Mouse (Mus musculus): ENCODE measurements around the gene Col9a2.

Col9a2 gene

DNA sequence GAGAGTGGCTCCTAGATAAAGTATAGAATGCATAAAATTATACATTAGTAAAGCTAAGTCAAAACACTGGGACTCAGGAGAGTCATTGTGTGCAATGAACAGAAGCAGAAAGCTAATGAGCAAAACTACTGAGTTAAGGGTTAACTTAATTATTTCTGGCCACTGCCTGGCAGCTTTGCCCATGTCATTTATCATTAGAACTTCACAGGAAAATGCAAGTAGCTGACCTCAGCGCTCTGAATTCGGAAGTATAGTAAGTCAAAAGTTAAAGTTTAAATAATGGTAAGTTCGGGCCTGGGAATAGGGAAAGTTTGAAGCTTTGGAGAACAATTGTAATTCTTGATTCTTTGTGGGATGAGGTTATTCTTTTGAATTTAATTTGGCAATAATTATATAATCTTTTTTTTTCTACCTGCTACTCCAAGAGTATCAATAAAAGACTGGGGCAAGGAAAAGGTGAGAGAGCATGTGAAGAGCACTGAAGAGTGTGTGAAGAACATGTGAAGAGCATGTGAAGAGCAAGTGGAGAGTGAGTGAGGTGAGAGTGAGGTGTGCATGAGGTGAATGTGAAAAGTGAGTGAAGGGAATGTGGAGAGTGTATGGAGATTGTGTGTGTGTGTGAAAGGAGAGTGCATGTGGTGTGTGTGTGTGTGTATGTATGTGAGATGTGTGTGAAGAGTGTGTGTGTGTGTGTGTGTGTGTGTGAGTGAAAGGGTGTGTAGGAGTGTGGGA is 38.9 kb downstream of the Col9a2 start:
- DNase-seq (ENCODE audit: extremely low read depth, low read depth, low spot score) = no peak

DNA sequence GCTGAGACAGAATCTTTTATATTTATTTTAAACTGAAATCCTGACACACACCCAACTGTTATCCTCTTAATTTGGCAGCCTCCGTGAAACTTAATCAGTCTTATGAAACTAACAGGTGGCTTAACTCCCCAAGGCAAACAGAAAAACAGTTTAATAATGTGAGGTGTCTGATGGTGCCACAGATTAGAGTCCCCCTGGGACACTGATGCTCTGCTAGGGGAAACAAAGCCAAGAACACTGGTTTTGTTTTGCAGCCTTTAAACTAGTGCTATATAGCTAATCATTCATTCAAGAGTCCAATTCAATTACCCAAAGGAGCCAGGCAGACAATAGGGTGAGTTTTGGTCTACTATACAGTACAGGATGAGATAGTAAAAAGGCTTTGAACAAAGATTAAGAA is 41.2 kb downstream of the Col9a2 start:
- no peak for DNase-seq (ENCODE audit: extremely low read depth, low read depth, low spot score)

DNA sequence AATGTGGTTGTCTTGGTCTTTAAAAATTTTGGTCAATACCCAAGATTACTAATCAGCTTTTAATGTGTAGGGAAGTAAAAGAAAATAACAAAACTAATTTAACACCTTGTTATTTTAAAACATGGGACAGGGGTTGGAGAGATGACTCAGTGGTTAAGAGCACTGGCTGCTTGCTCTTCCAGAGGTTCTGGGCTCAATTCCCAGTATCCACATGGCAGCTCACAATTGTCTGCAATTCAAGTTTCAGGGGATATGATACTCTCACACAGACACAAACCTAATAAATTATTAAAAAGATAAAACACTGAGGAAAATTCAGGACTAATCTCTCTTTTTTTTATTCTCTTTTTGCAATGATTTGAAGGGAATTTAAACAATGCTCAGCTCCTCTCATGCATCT is 45.3 kb downstream of the Col9a2 start:
- DNase-seq (ENCODE audit: extremely low read depth, low read depth, low spot score) = no peak

DNA sequence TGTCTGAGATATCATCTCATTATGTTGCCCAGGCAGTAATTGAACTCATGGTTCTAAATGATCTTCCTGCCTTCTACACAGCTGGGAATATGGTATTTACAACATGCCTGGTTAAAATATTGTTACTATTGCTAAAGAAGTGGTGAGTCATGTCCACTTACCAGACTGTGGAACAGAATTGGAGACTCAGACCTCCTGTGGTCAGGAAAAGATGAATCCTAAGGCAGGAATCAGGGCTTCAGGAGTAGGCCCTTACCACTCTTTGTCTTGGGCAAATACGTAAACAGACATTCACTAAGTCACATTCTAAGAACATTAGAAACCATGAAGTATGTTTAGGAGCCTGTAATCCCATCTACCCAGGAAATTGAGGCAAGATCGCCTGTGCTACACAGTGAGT is 49.5 kb downstream of the Col9a2 start:
- no peak for DNase-seq (ENCODE audit: extremely low read depth, low read depth, low spot score)

DNA sequence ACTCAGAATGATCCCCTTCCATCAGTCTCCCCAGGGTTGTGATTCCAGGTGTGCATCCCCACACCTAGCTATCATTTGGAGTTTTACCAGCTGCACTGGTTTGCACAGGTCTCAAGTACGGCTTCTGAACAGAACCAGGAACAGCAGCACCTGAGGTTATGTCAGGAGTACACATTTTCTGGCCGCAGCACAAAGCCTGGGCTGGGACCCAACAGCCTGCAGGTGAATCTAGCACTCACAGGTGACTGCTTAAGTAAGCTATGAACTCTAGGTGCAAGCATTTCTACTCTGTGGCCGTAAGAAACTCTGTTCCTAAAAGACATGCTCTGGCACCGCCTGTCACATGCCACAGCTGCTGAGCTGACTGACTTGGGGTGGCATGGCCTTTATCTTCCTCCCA is 51.0 kb downstream of the Col9a2 start:
- no peak for DNase-seq (ENCODE audit: extremely low read depth, low read depth, low spot score)

DNA sequence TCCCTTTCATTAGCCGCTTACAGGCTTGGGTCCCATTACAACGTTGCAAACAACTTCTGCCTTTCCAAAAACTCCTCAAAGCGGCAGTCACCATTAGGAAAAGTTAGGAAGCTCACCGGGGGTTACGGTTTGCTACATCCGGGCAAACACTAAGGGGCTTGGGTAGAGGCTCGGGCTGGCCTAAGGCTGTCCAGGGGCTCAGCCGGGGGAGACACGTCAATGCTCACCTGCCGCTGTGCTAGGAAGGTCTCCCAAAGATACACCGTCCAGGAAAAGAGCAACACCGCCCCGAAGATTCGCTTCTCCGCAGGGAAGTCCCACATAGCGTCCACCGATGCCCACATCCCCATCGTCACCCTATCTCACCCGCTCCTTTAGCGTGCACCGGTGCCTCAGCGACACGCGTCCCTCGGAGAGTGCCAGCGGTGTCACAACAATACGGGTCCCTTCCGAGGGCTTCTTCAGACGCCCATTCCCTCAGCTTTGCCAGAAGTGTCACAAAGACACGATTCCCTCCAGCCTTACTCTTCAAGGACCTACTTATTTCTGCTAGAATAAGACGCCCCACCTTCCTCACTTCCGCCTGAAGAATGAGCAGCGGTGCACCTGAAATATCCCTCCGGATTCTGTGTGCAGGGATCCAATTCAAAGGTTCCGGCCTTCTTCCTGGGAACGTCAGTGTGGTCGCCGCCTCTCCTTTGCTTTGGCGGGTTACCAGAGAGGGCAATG is 58.6 kb downstream of the Col9a2 start, which contains the start of gene Zmpste24:
Zmpste24 (minus strand) TSS at position 592 of the 729 bp plus-strand sequence.
- no peak for DNase-seq (ENCODE audit: extremely low read depth, low read depth, low spot score)

DNA sequence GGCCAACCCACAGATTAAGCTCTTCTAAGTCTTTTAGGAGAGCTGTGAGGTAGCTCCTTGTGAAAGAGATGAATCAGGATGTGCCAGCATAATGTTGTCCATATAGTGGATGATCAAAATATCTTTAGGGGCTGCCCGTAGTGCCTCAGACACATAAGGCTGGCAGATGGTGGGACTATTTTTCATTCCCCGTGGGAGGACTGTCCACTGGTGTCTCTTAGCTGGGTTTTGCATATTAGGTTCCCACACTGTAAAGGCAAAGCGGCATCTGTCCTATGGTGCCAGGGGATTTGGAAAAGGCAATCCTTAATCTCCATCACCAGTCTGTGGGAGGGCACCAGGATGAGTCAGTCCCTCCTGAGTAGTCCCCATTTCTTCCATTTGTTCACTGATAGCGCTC is 64.1 kb downstream of the Col9a2 start:
- no peak for DNase-seq (ENCODE audit: extremely low read depth, low read depth, low spot score)
